Mouse (Mus musculus): Measurements from ENCODE around the gene Rhoa.
A peak's percentile ranks its signal among the peaks of the same experiment; 100 is the strongest.

Gene Rhoa

DNA sequence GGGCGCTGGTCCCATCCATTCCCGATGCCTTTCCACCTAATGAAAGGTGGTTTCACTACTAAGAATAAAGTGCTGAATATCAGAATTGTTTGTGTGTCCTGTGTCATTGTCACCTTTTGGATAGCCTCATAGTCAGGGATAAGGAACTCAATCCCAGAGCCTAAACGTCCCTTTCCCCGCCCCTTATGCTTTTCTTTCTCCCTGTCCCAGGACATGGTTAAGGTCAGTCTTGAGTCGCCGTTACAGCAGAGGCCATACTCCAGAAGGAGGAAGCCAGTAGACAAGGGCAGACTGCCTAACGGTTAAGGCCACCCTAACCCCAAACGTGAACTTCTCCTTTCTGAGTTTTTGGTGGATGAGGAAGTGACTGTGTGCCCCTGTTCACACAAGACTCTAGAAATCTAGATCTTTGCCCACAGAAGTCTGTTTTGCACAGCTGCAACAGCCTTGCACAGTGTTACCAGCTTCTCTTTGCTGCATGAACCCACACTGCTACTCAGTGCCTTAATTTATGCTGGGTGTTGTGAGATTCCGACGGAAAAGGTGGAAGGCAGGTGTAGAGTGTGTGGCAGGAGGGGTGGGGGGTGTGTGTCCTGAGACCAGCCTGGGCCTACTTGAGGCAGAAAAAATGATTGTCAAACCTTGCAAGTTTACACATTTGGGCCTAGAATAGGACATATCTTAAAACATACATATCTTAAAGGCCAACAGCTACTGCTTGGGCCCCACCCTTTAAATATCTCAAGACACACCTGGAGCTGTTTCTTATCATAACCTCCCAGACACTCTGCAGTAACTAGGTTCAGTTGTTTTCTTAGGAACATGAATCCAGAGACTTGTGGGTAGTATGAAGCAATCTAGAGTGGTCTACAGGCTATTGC, 34.6 kb downstream of the Rhoa start:
- no peak for DNase-seq (ENCODE audit: low spot score in 2 of 2)

GRCm38 (mm10) chr9:108341139-108341475, 35.2 kb downstream of the Rhoa start:
- DNase-seq (ENCODE audit: low spot score in 2 of 2): no peak

GRCm38 (mm10) chr9:108341801-108342200, 35.9 kb downstream of the Rhoa start:
- no peak for DNase-seq (ENCODE audit: low spot score in 2 of 2)

DNA sequence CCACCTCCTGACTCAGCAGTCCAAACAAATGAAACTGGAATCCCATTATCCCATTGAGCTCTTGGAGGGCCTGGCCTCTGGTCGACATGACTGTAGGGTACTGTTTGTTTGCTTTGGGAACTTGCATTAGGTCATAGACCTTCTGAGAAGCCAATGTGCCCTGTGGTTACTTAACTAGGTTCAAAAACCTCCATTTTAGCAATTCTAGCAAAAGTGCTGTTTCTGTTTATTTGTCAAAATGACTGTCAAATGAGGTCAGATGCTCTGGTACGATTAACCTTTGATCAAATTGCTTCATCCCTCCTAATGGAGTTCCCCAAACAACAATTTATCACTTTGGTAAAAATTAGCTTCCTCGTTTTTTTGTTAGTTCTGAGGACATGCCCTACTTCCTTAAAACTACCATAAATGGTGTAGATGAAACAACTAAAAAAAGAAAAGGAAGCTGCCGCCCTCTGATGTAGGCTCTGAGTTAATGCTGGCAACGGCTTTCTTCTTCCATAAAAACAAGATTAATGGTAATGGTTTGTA, 36.4 kb downstream of the Rhoa start:
- no peak for DNase-seq (ENCODE audit: low spot score in 2 of 2)

GRCm38 (mm10) chr9:108343331-108343730, 37.4 kb downstream of the Rhoa start:
- no peak for DNase-seq (ENCODE audit: low spot score in 2 of 2)

DNA sequence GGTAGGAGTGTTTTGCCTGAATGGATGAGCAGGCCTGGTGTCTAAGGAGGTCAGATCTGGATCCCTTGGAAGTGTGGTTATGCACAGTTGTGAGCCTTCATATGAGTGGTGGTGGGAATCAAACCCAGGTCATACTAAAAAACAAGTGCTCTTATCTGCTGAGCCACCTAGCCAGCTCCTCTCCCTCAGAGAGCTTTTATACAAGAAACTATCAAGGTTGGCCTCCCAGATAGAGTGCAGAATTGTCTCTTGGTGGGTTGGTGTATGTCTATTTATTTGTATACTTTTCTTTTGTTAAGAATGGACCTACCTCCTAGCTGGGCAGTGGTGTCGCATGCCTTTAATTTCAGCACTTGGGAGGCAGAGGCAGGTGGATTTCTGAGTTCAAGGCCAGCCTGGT, 37.9 kb downstream of the Rhoa start:
- DNase-seq (ENCODE audit: low spot score in 2 of 2): no peak

DNA sequence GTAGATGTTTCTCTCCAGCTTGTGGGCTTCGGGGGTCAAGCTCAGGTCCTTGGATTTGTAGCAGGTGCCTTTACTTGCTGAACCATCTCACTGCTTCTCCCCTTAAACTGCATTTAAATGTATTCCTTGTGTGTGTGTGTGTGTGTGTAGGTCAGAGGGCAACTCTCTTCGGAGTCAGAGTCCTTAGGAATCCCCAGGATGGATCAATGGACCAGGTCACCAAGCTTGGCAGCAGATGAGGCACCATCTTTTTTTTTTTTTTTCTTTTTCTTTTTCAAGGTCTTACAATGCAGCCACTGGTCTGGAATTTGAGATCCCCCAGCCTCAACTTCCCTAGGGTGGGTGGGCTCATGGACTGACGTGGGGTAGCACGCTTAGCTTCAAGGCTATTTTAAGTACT, 38.5 kb downstream of the Rhoa start:
- DNase-seq (ENCODE audit: low spot score in 2 of 2): no peak

DNA sequence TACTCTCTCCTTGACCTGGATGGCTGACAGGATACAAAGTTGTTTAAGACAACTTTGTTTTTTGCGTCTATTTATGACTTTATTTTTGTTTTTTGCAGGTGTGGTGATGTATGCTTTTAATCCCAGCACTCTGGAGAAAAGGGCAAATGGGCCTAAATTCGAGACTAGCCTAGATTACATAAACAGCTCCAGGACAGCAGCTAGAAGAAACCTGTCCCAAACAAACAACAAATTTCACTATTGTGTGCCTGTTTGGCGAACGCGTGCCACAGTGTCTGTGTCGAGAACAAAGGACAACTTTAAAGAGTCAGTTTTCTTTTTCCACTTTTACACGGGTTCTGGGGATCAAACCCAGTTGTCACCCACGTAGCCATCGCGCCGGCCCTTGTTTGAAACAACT, 41.1 kb downstream of the Rhoa start:
- DNase-seq (ENCODE audit: low spot score in 2 of 2): no peak

- peak; percentile 79 to 83 for DNase-seq (ENCODE audit: low spot score in 2 of 2)
Observed at GRCm38 (mm10) chr9:108347540-108348289, 41.8 kb downstream of the Rhoa start, which contains the start of gene Usp4. Usp4 (plus strand) TSS chr9:108347853.

GRCm38 (mm10) chr9:108348290-108348680, 42.4 kb downstream of the Rhoa start:
- no peak for DNase-seq (ENCODE audit: low spot score in 2 of 2)

DNA sequence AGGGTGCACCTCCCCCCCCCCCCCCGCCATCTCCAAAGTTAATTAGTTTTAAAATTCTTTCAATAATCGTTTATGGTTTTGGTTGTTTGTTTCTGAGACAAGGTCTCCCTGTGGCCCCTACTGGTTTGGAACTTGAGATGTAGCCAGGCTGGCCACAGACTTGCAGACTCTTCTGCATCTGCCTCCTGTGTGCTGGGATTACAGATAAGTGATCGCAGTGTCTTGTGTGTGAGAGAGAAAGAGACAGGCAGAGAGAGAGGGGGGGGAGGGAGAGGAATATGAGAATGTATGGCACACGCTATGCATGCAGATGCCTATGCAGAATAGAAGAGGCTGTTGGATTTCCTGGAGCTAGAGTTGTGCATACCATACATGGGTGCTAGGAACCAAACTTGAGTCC, 43.8 kb downstream of the Rhoa start:
- no peak for DNase-seq (ENCODE audit: low spot score in 2 of 2)

DNA sequence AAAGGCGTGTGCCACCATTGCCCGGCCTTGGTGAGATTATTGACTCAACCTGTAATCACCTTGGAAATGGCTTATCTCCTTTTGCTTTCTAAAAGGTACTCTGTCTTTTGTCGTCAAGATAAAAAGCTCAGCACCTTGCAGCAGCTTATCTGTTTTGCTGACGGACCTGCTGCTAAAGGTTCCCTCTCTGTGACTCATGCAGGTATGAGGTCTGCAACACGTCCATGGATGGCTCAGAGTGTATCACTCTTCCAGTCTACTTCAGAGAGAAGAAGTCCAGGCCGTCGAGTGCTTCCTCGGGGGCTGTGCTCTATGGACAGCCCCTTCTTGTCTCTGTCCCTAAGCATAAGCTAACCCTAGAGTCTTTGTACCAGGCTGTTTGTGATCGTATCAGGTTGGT, 72.3 kb downstream of the Rhoa start:
- DNase-seq (ENCODE audit: low spot score in 2 of 2): no peak

GRCm38 (mm10) chr9:108378736-108379135, 72.8 kb downstream of the Rhoa start:
- DNase-seq (ENCODE audit: low spot score in 2 of 2): no peak

DNA sequence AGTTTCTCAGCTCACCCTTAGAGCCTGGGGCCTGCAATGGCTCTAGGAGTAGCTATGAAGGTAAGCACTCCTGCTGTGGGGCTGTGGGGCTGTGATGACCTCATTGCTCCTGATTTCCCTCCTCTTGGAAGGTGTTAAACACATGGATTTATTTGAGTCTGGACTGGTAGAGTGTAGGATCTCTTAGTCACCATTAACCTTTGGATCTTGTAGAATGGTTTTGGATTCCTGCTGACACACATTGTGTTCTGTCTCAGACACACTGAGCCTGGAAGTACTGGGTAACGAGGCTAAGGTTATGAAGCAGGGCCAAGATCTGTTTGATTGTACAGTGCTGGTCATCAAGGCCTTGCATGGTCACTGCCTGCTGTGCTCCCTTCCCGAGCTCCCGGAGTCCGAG, 73.4 kb downstream of the Rhoa start:
- no peak for DNase-seq (ENCODE audit: low spot score in 2 of 2)

GRCm38 (mm10) chr9:108381382-108381781, 75.5 kb downstream of the Rhoa start:
- DNase-seq (ENCODE audit: low spot score in 2 of 2): no peak

DNA sequence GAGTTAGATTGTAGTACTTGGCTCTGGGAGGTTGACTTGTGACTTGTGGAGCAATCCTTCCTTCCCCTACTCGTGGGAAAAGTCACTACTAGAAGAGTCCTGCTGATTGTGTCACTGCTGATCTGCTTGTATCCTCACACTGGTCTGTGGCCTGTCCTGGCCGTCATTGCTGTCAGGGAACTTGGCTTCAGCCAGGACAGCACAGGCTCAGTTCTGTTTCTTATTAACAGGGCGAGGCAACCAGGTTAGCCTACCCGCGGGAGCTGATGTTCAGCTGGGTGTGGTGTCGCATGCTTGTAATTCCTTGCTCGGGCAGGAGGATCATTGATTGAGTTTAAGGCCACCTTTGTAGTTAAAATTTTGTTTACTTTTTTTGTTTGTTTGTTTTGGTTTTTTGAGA, 79.1 kb downstream of the Rhoa start:
- DNase-seq (ENCODE audit: low spot score in 2 of 2): no peak

DNA sequence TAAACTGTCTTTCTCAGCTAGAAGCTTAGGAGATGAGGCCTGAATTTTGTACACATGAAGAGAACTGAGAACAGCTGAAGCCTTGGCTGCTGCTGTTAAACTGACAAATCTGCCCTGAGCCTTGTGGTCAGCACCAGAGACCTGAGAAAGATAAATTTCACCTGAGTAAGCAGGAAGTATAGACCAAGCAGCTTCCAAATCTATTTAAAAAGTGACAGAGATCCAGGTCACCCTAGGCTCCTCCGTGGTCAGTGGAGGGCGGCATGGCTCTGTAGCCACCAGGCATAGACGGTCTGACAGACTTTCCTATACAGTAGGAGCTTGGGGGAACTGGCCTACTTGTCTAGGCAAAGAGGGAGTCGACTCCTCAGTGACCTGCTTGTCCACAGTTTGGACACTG, 80.9 kb downstream of the Rhoa start:
- DNase-seq (ENCODE audit: low spot score in 2 of 2): no peak
